Mouse (Mus musculus): Measurements from ENCODE around the gene Rhobtb3.

Rhobtb3 gene

GRCm38 (mm10) chr13:75943189-75944043 lies at the start of gene Rhobtb3:
TSS of gene Rhobtb3 (minus strand) at chr13:75943925.
- no peak for DNase-seq (ENCODE audit: extremely low read depth, low read depth, low spot score)

GRCm38 (mm10) chr13:75992169-75993028 lies 48.7 kb upstream of the Rhobtb3 start:
- peak; percentile 18 for DNase-seq (ENCODE audit: extremely low read depth, low read depth, low spot score)

GRCm38 (mm10) chr13:75988096-75988495 lies 44.4 kb upstream of the Rhobtb3 start:
- DNase-seq (ENCODE audit: extremely low read depth, low read depth, low spot score) = no peak

DNA sequence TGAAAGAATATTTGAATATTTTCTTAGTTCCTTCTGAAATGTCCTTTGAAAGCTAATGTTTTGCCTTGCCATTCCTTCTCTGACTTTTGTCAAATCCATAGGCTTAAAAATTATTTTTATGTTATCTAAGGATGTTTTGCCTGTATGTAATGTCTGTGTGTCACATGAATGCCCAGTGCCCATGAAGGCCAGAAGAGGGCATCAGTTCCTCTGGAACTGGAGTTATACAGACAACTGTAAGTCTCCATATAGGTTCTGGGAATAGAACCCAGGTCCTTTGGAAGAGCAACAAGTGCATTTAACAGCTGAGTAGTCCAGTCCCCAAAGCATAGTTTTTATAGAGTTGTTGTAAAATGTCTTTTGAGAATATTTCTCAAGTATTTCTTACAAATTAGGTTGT lies 38.2 kb upstream of the Rhobtb3 start:
- no peak for DNase-seq (ENCODE audit: extremely low read depth, low read depth, low spot score)

GRCm38 (mm10) chr13:75976649-75977048 lies 32.9 kb upstream of the Rhobtb3 start:
- no peak for DNase-seq (ENCODE audit: extremely low read depth, low read depth, low spot score)

DNA sequence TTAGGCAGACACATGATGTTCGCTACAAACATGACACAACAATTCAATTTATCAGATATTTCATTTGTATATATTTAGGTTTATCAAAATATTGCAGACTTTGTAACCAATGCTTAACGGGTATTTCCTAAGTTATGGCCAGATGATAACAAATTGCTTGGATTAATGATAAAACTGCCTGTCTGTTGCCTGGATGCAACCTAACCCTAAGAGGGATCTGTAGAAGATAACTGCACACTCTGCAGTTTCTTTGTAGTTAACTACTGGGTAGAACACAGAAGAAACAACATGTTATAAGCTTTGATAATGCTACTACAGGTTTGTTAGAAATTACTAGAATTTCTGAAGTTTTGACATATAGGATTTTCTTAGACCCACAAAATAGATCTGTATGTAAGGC lies 32.5 kb upstream of the Rhobtb3 start:
- DNase-seq (ENCODE audit: extremely low read depth, low read depth, low spot score) = no peak

DNA sequence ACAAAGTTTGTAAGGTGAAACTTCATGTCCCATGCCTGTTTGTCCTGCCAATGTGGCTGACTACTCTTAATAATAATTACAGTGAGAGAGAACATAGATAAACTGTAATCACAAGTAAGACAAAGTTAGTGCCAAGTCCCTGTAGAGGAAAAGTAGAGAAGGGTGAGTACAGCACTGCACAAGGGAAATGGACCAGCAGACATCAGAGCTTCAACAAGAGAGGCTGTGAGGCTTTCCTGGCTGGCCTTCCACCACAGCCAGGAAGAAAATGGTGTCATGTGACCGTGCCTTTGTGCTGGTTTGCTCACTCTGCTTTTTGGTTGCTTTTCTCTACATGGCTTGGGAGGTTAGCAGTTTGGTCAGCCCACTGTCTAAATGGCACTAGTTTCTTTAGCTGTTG lies 31.9 kb upstream of the Rhobtb3 start:
- no peak for DNase-seq (ENCODE audit: extremely low read depth, low read depth, low spot score)

DNA sequence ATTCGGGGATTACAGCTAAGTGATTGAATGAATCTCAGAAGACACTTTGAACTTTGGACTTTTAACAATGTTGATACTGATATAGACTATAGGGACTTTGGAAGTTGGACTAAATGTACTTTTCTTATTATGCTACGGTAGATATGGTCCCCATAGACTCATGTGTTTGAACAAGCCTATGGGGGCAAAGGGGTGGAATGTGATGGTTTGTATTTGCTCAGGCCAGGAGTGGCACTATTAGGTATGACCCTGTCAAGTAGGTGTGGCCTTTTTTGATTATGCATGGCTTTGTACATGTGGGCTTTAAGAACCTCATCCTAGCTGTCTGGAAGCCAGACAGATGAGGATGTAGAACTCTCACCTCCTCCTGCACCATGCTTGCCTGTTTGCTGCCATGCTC lies 30.8 kb upstream of the Rhobtb3 start:
- no peak for DNase-seq (ENCODE audit: extremely low read depth, low read depth, low spot score)

GRCm38 (mm10) chr13:75966850-75967249 lies 23.1 kb upstream of the Rhobtb3 start, which contains the start of gene Spata9:
TSS of gene Spata9 (plus strand) at chr13:75967150.
- DNase-seq (ENCODE audit: extremely low read depth, low read depth, low spot score) = no peak

GRCm38 (mm10) chr13:75955357-75955992 lies 11.8 kb upstream of the Rhobtb3 start:
- no peak for DNase-seq (ENCODE audit: extremely low read depth, low read depth, low spot score)

DNA sequence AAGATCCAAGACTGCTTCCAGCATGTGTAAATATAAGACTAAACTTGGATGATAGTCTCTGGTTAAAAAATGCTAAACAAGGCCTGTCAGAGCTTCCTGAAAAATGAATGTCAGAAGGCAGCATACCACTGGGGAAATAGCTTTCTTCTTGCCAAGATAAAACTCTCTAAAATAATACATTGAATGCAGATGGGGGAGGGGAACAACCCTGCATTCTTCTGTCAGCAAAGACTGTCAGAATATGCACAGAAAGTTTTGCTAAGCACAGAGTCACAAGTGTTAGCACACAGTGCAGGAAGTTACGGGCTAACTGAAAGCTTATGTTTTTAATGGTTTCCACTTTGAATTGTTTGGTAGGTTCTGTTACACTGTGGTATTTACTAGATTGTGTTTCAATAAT lies 6.6 kb upstream of the Rhobtb3 start:
- no peak for DNase-seq (ENCODE audit: extremely low read depth, low read depth, low spot score)

DNA sequence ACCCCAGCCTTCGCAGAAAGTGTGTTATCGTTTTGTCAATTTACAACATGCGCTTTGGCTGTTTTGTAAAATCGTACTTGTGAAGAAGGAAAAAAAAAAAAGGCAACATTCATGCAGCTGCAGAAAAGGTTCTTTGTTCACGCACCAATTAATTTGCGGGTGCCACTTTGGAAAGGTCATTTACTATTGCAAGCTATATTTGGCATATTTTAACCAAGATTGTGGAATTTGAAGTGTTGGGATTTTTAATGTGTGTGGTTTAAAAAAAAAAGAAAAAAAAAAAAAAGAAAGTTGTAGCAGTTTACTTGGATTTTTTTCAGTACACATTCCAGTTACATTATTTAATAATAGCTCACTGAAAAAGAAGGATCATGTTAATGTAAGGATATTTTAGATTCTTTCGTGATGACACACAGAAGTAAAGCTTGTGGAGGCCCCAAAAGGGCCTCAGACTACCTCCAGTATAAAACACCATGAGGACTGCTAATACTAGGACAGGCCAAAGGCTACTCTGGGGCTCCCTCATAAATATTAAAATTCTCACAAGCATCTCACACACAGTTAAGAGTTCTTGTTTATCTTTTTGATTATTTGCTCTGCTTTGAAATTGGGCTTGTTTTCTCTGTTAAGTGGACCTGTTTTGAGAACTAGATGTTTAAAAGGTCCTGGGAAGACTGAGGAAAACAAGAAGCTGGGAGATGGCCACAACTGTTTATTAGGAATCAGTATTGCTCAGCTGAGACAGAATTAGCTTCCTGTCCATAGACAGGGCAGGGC lies 507 bp upstream of the Rhobtb3 start:
- no peak for DNase-seq (ENCODE audit: extremely low read depth, low read depth, low spot score)

DNA sequence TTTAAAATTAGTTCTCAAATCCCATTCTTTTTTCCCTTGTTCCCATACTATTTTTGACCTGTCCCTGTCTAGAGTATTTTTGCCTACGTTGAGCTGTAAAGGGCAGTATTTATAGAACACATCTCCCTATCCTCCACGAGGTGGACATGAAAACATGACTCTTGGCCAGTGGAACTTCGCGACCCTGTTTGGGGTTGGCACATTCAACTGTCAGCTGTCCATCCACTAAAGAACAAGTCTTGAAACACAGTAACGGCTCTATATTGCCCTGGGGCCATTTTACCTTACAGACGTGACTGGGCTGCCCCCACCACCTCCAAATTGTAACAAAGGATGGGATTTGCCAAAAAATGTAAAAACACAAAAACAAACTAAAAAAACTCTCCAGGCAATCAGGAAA lies 994 bp downstream of the Rhobtb3 start:
- no peak for DNase-seq (ENCODE audit: extremely low read depth, low read depth, low spot score)

- DNase-seq (ENCODE audit: extremely low read depth, low read depth, low spot score) = no peak
Measured at GRCm38 (mm10) chr13:75941518-75942295, 2.0 kb downstream of the Rhobtb3 start.

DNA sequence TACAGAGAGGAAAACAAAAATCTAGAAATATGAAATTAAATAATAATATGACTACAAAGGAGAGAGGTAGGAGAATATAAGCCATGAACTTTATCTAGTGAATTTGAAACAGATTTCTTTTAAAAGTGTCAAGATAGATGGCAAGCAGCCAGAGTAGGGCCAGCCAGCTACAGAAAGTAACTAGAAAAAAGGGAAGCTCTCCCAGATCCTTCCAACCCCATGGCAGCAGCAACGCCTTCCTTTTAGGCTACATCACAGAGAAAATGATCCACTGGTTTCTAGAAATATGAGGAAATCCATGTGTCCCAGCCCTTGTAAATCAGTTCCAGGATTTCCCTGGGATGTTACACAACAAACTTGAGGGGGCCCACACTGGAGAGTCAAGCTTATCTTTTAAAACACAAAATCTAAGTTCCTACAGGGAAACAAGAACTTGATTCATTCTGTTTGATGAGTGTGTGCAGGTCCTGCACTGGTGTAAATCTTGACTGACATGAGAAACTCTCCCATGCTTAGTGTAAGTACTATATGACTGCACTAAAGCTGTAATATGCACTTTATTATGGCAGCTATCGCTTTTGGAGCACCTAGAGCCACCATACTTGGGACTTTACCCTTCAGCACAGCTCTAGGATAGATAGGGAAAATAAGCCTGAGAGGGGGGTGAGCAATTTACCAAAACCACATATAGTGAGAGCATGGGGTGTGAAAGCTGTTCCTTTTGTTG lies 2.8 kb downstream of the Rhobtb3 start:
- DNase-seq (ENCODE audit: extremely low read depth, low read depth, low spot score) = no peak

DNA sequence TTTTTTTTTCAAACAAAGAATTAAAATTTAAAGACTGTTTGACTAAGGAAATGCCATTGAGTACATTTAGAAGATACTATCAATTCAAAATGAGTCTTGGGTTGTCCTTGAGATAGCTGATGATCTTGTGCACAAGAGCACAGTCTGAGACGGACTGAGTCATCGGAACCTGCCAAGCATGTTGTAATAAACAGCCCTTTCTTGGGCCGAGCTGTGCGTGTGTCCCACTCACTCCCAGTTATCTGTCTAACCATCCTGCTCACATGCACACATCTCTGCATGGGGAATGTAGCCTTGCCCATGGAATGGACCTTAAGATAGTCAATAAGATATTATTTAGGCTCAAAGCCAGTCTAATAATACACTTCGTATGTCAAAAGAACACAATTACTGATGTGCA lies 4.9 kb downstream of the Rhobtb3 start:
- no peak for DNase-seq (ENCODE audit: extremely low read depth, low read depth, low spot score)

- no peak for DNase-seq (ENCODE audit: extremely low read depth, low read depth, low spot score)
Measured at GRCm38 (mm10) chr13:75933287-75933686, 10.4 kb downstream of the Rhobtb3 start.

GRCm38 (mm10) chr13:75931073-75931472 lies 12.7 kb downstream of the Rhobtb3 start:
- no peak for DNase-seq (ENCODE audit: extremely low read depth, low read depth, low spot score)

DNA sequence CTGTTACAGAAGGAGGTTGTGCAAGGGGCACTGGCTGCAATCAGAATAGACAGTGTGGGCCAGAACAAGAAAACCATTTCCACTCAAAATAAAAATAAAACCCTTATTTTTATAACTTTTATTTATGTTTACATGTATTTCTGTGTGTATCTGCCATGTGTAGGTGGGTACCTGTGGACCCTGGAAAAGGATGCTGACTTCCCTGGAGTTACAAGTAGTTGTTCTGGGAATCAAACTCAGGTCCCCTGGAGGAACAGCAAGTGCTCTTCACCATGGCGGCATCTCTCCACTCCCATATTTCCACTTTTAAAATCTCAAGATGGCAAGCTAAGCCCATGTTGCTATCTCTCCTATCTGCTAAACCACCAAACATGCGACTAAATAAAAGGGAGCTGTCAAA lies 13.1 kb downstream of the Rhobtb3 start:
- DNase-seq (ENCODE audit: extremely low read depth, low read depth, low spot score) = no peak
